Mouse (Mus musculus) adrenal gland (tissue): ENCODE results near the gene Olfr1082.
"Not testable (repeated sequence)": the region's sequence is repeated elsewhere in the genome, so short reads cannot be mapped to it uniquely, and the experiment has no call there.

Experiments used
- intact Hi-C: fragments of 180-260 bp; cut with DNase I; formaldehyde crosslinking; loops from one replicate; pipeline ENCODE4 v1.15.1; 2025
- long read RNA-seq, 2 experiments: library from polyadenylated mRNA; unstranded; transcript quantifications; one replicate each; pipeline ENCODE4 v2.0.0; 2020; ENCODE audit warnings: borderline replicate concordance in 1 of 2; ENCODE audit not compliant: insufficient replicate concordance in 1 of 2

Gene Olfr1082
- long read RNA-seq, experiment 1 = 0 reads
- long read RNA-seq, experiment 2 = 0 reads

DNA sequence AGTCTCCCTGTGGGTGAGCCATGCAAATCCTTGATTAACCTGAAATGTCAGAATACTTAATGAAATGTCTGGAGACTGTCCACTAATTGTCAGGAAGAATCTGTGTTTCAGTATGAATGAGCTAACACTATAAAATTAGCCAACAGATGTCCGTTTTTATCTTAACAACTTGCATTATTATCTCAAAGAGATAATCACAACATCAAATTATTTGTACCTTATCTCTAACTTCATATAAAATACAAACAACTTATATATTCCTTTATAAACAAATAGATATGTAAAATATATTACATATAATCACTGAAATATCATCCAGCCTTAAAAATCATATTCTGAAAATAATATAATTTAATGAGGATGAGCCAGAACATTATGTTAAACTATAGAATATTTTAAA lies at the start of gene Olfr1082:
Gene Olfr1082, minus strand, starts transcription at position 101 of the 400 bp plus-strand sequence.
- intact Hi-C loops = not testable (repeated sequence)

DNA sequence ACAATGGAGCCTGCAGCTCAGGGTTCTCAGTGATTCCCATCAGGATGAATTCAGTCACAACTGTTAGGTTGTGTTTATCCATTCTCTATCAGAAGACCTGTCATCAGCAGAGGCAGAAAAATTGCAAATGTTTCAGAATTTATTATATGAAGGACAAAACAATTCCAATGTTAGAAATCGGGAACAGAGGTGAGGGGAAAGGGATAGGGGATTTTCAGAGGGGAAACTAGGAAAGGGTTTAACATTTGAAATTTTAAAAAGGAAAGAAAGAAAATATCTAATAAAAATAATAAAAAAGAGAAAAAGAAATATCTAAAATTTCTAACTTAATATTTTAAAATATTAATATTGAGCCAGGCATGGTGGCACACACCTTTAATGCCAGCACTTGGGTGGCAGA lies 40.9 kb upstream of the Olfr1082 start, which contains the start of gene Olfr1084:
Gene Olfr1084, minus strand, starts transcription at position 101 of the 400 bp plus-strand sequence.
- intact Hi-C loops = not testable (repeated sequence)

GRCm38 (mm10) chr2:86558135-86558534 lies 40.6 kb downstream of the Olfr1082 start, which contains the start of gene Olfr1080:
Olfr1080 (minus strand) TSS chr2:86558235.
- intact Hi-C loops = not testable (repeated sequence)
